Mouse (Mus musculus) megakaryocyte, embryonic 14.5 days (primary cell): ENCODE data around the gene Mrm1.

Experiments used
- FLI1 ChIP-seq: IDR thresholded peaks from 2 replicates; pipeline ENCODE4 v1.6.1; 2012; ENCODE audit warnings: low read length, inconsistent platforms, mixed read lengths
- GATA1 ChIP-seq: IDR thresholded peaks from 3 replicates; pipeline ENCODE4 v1.6.1; 2012; ENCODE audit warnings: mixed read lengths, low read length, inconsistent platforms, borderline replicate concordance

- no peak for TF ChIP-seq GATA1
- no peak for TF ChIP-seq FLI1
Observed at GRCm38 (mm10) chr11:84827901-84828503, 8.7 kb upstream of the Mrm1 start.
